In the genomic region with DNA sequence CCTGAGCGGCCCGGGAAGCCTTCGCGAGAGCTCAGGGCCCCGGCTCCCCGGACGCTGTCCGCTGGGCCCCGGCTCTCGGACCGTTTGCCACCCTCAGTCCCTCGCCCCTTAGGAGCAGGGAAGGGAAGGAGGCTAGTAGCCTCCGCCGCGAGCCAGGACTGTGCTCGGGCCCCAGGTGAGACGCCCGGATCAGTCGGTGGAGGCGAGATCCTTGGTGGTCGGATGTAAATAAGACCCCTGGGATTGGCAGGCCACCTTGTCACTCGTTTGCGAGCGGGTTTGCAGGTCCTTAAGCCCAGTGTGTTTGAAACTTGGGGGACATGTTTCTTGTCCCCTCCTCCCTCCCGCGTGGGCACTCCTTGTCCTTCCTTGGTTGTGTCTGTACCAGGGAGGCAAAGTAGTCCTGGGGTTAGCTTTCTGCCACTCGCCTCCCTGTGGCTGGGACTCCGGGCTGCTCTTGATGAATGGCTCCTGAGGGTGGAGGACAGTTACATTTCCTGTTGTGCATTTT, we compare ENCODE assay signal across 8 mouse cellular contexts. TPM values are rescaled to one million over a fixed set of nuclear protein-coding genes. Genes with fewer than 3 reads are reported as not detected.
DNase-seq lines count a peak whose midpoint lies in the region; ATAC-seq and TF ChIP-seq lines count a peak whose summit lies in the region.

No protein-coding gene starts in this region.

- peaks cover 73% of the 10 kb centered on the region for H3K27me3 ChIP-seq in E14TG2a.4 (ENCODE audit: insufficient read depth, low read length)
- no peaks in the 10 kb centered on the region for H3K27me3 ChIP-seq in heart, embryonic 14.5 days (ENCODE audit: control insufficient read depth, insufficient read depth, low read length)
- H3K27me3 ChIP-seq in liver, embryonic 15.5 days: no peaks in the 10 kb centered on the region
- no peaks in the 10 kb centered on the region for H3K27me3 ChIP-seq in neural tube, embryonic 11.5 days (ENCODE audit: control insufficient read depth, insufficient read depth, low read length)

- peak overlapping the region; percentile 96 for H3K9ac ChIP-seq in heart, embryonic 14.5 days (ENCODE audit: low read length)
- peak overlapping the region; percentile 93 for H3K9ac ChIP-seq in liver, embryonic 15.5 days
- peak overlapping the region; percentile 93 for H3K9ac ChIP-seq in neural tube, embryonic 11.5 days (ENCODE audit: low read length)

- TF ChIP-seq CTCF in E14TG2a.4 (conservative IDR thresholded peaks at IDR 0.05; ENCODE audit: low read length): no peak

- peak; percentile 64 for DNase-seq in adrenal gland, adult 8-10 months
- DNase-seq in kidney, postnatal 10 days: peak; percentile 71
- peak; percentile 79 for DNase-seq in neural tube, embryonic 11.5 days (ENCODE audit: low spot score)
- peak; percentile 44 for DNase-seq in thymus, postnatal 14 days

- no peaks in the 10 kb centered on the region for H3K36me3 ChIP-seq in E14TG2a.4 (ENCODE audit: insufficient read depth, low read length)
- no peaks in the 10 kb centered on the region for H3K36me3 ChIP-seq in heart, embryonic 14.5 days (ENCODE audit: control insufficient read depth, insufficient read depth, low read length)
- no peaks in the 10 kb centered on the region for H3K36me3 ChIP-seq in liver, embryonic 15.5 days (replicated peaks)
- no peaks in the 10 kb centered on the region for H3K36me3 ChIP-seq in neural tube, embryonic 11.5 days (ENCODE audit: control insufficient read depth, insufficient read depth, low read length)

- peaks cover 16% of the 10 kb centered on the region for H3K4me1 ChIP-seq in E14TG2a.4 (replicated peaks; ENCODE audit: low read depth, low read length)
- H3K4me1 ChIP-seq in heart, embryonic 14.5 days (ENCODE audit: control insufficient read depth in 2 of 2, insufficient read depth in 2 of 2, low read length in 2 of 2): peaks cover 5 to 27% of the 10 kb centered on the region in 2 experiments
- peaks cover 53% of the 10 kb centered on the region for H3K4me1 ChIP-seq in liver, embryonic 15.5 days (replicated peaks)
- peaks cover 6% of the 10 kb centered on the region; the same call in 1 of the 2 replicates for H3K4me1 ChIP-seq in neural tube, embryonic 11.5 days (ENCODE audit: control insufficient read depth, insufficient read depth, low read length)

- WGBS in heart, embryonic 14.5 days: 0% methylated on average over 28 of the region's 28 CpGs
- under 1% methylated on average over 28 of the region's 28 CpGs for WGBS in liver, embryonic 15.5 days (ENCODE audit: insufficient replicate concordance)
- 0% methylated on average over 28 of the region's 28 CpGs for WGBS in neural tube, embryonic 11.5 days

- peak overlapping the region; percentile 67 to 96 for H3K27ac ChIP-seq in heart, embryonic 14.5 days (replicated peaks in 1 of 2; ENCODE audit: control insufficient read depth in 1 of 2, insufficient read depth in 1 of 2, low read depth in 2 of 2, low read length in 2 of 2)
- peak overlapping the region; percentile 91 for H3K27ac ChIP-seq in liver, embryonic 15.5 days (replicated peaks)
- H3K27ac ChIP-seq in neural tube, embryonic 11.5 days (ENCODE audit: low read depth, low read length): peak overlapping the region; percentile 88

- peak overlapping the region; percentile 65 for H3K4me2 ChIP-seq in heart, embryonic 14.5 days (ENCODE audit: low read length)
- peak overlapping the region; percentile 89 for H3K4me2 ChIP-seq in liver, embryonic 15.5 days
- H3K4me2 ChIP-seq in neural tube, embryonic 11.5 days (ENCODE audit: low read depth): peak overlapping the region; percentile 81

- peak; percentile 35; the same call in 1 of the 2 replicates for ATAC-seq in erythroid progenitor cell, adult 5-6 weeks (replicated peaks; ENCODE audit: low FRiP score, poor library complexity, severe bottlenecking)
- ATAC-seq in heart, embryonic 14.5 days (ENCODE audit: insufficient number of reproducible peaks, insufficient read depth, low FRiP score, low read depth): no peak; the same call in 1 of the 2 replicates
- no peak for ATAC-seq in liver, embryonic 15.5 days (ENCODE audit: insufficient read depth)
- ATAC-seq in neural tube, embryonic 11.5 days (ENCODE audit: insufficient read depth, low FRiP score, low TSS enrichment): peak; percentile 25

- H3K4me3 ChIP-seq in E14TG2a.4 (replicated peaks; ENCODE audit: low read length): peak overlapping the region; percentile 80
- H3K4me3 ChIP-seq in heart, embryonic 14.5 days (ENCODE audit: control insufficient read depth in 1 of 2, insufficient read depth in 1 of 2, low read depth in 1 of 2, low read length in 2 of 2): peak overlapping the region; percentile 93 to 96
- H3K4me3 ChIP-seq in liver, embryonic 15.5 days (replicated peaks): peak overlapping the region; percentile 95
- H3K4me3 ChIP-seq in neural tube, embryonic 11.5 days (ENCODE audit: low read depth, low read length): peak overlapping the region; percentile 95

- H3K9me3 ChIP-seq in E14TG2a.4 (ENCODE audit: low read length): no peaks in the 10 kb centered on the region
- H3K9me3 ChIP-seq in heart, embryonic 14.5 days (ENCODE audit: control insufficient read depth, low read length): peaks cover 5% of the 10 kb centered on the region
- H3K9me3 ChIP-seq in liver, embryonic 15.5 days (replicated peaks): no peaks in the 10 kb centered on the region
- H3K9me3 ChIP-seq in neural tube, embryonic 11.5 days (ENCODE audit: control insufficient read depth, low read length): 0 out of 2 replicates have a peak, but pooled peaks cover 3% of the 10 kb centered on the region

RNA-seq across cellular contexts. Expression of gene Irf2, which starts 1.8 kb away (rescaled TPM):
- total RNA-seq in adrenal gland, adult 8-10 months (2022): 10 to 100 TPM; 55.9 to 62.2 (median 60.3) TPM
- total RNA-seq in erythroid progenitor cell, adult 5-6 weeks (2015; ENCODE audit: low replicate concordance): 55.1 and 69.6 TPM in 2 replicates
- total RNA-seq in erythroid progenitor cell, adult 5-6 weeks (2017; ENCODE audit: low replicate concordance): 33.4 and 66.5 TPM in 2 replicates
- polyA plus RNA-seq in heart, embryonic 14.5 days (2014; fragmentation: Nextera tagmentation; extraction: Ambion mirVana): 16.5 and 21.3 TPM in 2 replicates
- 10.1 and 11.6 TPM in 2 replicates for polyA plus RNA-seq in liver, embryonic 15.5 days (2015; fragmentation: Nextera tagmentation; extraction: Ambion mirVana)
- 10.1 and 14.1 TPM in 2 replicates for polyA plus RNA-seq in neural tube, embryonic 11.5 days (2014; fragmentation: Nextera tagmentation; extraction: Ambion mirVana)

Comparison
In these comparisons a context has a peak if more than half of its experiments do, and no peak if none do; other contexts are left out.
1. ATAC-seq: peak in erythroid progenitor cell, adult 5-6 weeks (single experiment) and neural tube, embryonic 11.5 days (single experiment); none in heart, embryonic 14.5 days (single experiment) and liver, embryonic 15.5 days (single experiment).
2. Peak in every context shown above with its lines, with median percentiles within 50 percentile points of each other: H3K4me3 ChIP-seq, DNase-seq, H3K27ac ChIP-seq, H3K4me2 ChIP-seq and H3K9ac ChIP-seq.